Comparison of ENCODE assay signal across 8 mouse cellular contexts in genomic region chr8:104533551-104533950, GRCm38 (mm10). TPM values are rescaled to one million over a fixed set of nuclear protein-coding genes. Genes with fewer than 3 reads are reported as not detected.
DNase-seq lines count a peak whose midpoint lies in the region; ATAC-seq and TF ChIP-seq lines count a peak whose summit lies in the region.

No protein-coding gene starts in this region.

- no peak for TF ChIP-seq CTCF in layer of hippocampus, adult 2 months (conservative IDR thresholded peaks at IDR 0.05)

- peaks cover 18% of the 10 kb centered on the region for H3K4me1 ChIP-seq in embryonic facial prominence, embryonic 12.5 days
- H3K4me1 ChIP-seq in midbrain, embryonic 16.5 days (ENCODE audit: control insufficient read depth, insufficient read depth, low read length), result peaks cover 16% of the 10 kb centered on the region

- peak overlapping the region; percentile 96 for H3K27ac ChIP-seq in layer of hippocampus, adult 2 months
- no peak overlapping the region for H3K27ac ChIP-seq in embryonic facial prominence, embryonic 12.5 days
- no peak overlapping the region for H3K27ac ChIP-seq in midbrain, embryonic 16.5 days (ENCODE audit: low read length)

- peak overlapping the region; percentile 97 for H3K4me3 ChIP-seq in layer of hippocampus, adult 2 months
- H3K4me3 ChIP-seq in embryonic facial prominence, embryonic 12.5 days, result peak overlapping the region; percentile 76
- H3K4me3 ChIP-seq in midbrain, embryonic 16.5 days (ENCODE audit: low read depth, low read length), result peak overlapping the region; percentile 96

- no peaks in the 10 kb centered on the region for H3K9me3 ChIP-seq in embryonic facial prominence, embryonic 12.5 days
- no peaks in the 10 kb centered on the region for H3K9me3 ChIP-seq in midbrain, embryonic 16.5 days (replicated peaks; ENCODE audit: control insufficient read depth, low read length, poor library complexity, severe bottlenecking)

- WGBS in embryonic facial prominence, embryonic 12.5 days, result 18% methylated on average over 7 of the region's 7 CpGs
- 17% methylated on average over 7 of the region's 7 CpGs for whole genome bisulfite sequencing in midbrain, embryonic 16.5 days

- peaks cover 12% of the 10 kb centered on the region for H3K36me3 ChIP-seq in embryonic facial prominence, embryonic 12.5 days
- H3K36me3 ChIP-seq in midbrain, embryonic 16.5 days (ENCODE audit: control insufficient read depth, insufficient read depth, low read length), result 0 out of 2 replicates have a peak, but pooled peaks cover 8% of the 10 kb centered on the region

- DNase-seq in layer of hippocampus, adult 2 months (ENCODE audit: low spot score in 2 of 2), result no peak
- no peak for DNase-seq in layer of hippocampus, adult 9-10 months (ENCODE audit: low spot score)
- DNase-seq in right cerebral cortex, adult 18-20 months, result no peak
- no peak for DNase-seq in ovary, adult 18-20 months (ENCODE audit: low spot score)
- DNase-seq in kidney, postnatal 10 days, result no peak

- H3K27me3 ChIP-seq in embryonic facial prominence, embryonic 12.5 days, result 0 out of 2 replicates have a peak, but pooled peaks cover 2% of the 10 kb centered on the region
- peaks cover under 1% of the 10 kb centered on the region; the same call in 1 of the 2 replicates for H3K27me3 ChIP-seq in midbrain, embryonic 16.5 days (ENCODE audit: control insufficient read depth, insufficient read depth, low read depth, low read length)

- ATAC-seq in embryonic facial prominence, embryonic 12.5 days (ENCODE audit: insufficient number of reproducible peaks, insufficient read depth, low FRiP score, low TSS enrichment), result no peak
- ATAC-seq in inflammation-experienced regulatory T-cells, adult 6 months, result peak; percentile 0
- ATAC-seq in midbrain, embryonic 16.5 days, result no peak

- H3K9ac ChIP-seq in embryonic facial prominence, embryonic 12.5 days, result peak overlapping the region; percentile 95
- H3K9ac ChIP-seq in midbrain, embryonic 16.5 days (ENCODE audit: low read depth, low read length), result peak overlapping the region; percentile 96

- H3K4me2 ChIP-seq in embryonic facial prominence, embryonic 12.5 days (replicated peaks), result peak overlapping the region; percentile 63
- peak overlapping the region; percentile 63 for H3K4me2 ChIP-seq in midbrain, embryonic 16.5 days (ENCODE audit: low read length)

RNA-seq across cellular contexts. Expression of gene Nae1, which starts 0.9 kb away (rescaled TPM):
- total RNA-seq in layer of hippocampus, adult 2 months (2021), result 10 to 100 TPM; 44.5 to 46.3 TPM
- polyA plus RNA-seq in embryonic facial prominence, embryonic 12.5 days (2016; fragmentation: Nextera tagmentation; extraction: Ambion mirVana), result 129 TPM in 2 replicates
- 100 to 1,000 TPM in 1 of 3 experiments, 10 to 100 TPM in 2; 80.0 to 101 (median 91.5) TPM for polyA plus RNA-seq in inflammation-experienced regulatory T-cells, adult 6 months (2017; shearing (Covaris generic))
- polyA plus RNA-seq in midbrain, embryonic 16.5 days (2015; fragmentation: Nextera tagmentation; extraction: Ambion mirVana), result 106 and 110 TPM in 2 replicates

RNA-seq across cellular contexts. Expression of gene Car7, which starts 0.9 kb away (rescaled TPM):
- total RNA-seq in layer of hippocampus, adult 2 months (2021), result 10 to 100 TPM; 19.3 to 19.7 TPM
- polyA plus RNA-seq in embryonic facial prominence, embryonic 12.5 days (2016; fragmentation: Nextera tagmentation; extraction: Ambion mirVana), result 0.83 and 0.97 TPM in 2 replicates
- polyA plus RNA-seq in inflammation-experienced regulatory T-cells, adult 6 months (2017; shearing (Covaris generic)), result 1 to 10 TPM; 3.3 to 5.5 (median 5.3) TPM
- polyA plus RNA-seq in midbrain, embryonic 16.5 days (2015; fragmentation: Nextera tagmentation; extraction: Ambion mirVana), result 3.5 and 4.6 TPM in 2 replicates

RNA-seq across cellular contexts. Expression of gene Terb1, which starts 23.8 kb away (rescaled TPM):
- total RNA-seq in layer of hippocampus, adult 2 months (2021), result 1 to 10 TPM in 1 of 2 experiments, under 1 TPM in 1; 0.76 to 1.0 TPM
- polyA plus RNA-seq in embryonic facial prominence, embryonic 12.5 days (2016; fragmentation: Nextera tagmentation; extraction: Ambion mirVana), result 0.24 and 0.29 TPM in 2 replicates
- not detected for polyA plus RNA-seq in inflammation-experienced regulatory T-cells, adult 6 months (2017; shearing (Covaris generic))
- 0.70 and 0.81 TPM in 2 replicates for polyA plus RNA-seq in midbrain, embryonic 16.5 days (2015; fragmentation: Nextera tagmentation; extraction: Ambion mirVana)

RNA-seq across cellular contexts. Expression of gene Pdp2, which starts 57.7 kb away (rescaled TPM):
- 1 to 10 TPM; 8.7 to 9.1 TPM for total RNA-seq in layer of hippocampus, adult 2 months (2021)
- 13.2 and 13.7 TPM in 2 replicates for polyA plus RNA-seq in embryonic facial prominence, embryonic 12.5 days (2016; fragmentation: Nextera tagmentation; extraction: Ambion mirVana)
- polyA plus RNA-seq in inflammation-experienced regulatory T-cells, adult 6 months (2017; shearing (Covaris generic)), result 10 to 100 TPM; 13.9 to 19.6 (median 17.5) TPM
- polyA plus RNA-seq in midbrain, embryonic 16.5 days (2015; fragmentation: Nextera tagmentation; extraction: Ambion mirVana), result 23.5 and 25.7 TPM in 2 replicates
